Mouse (Mus musculus): ENCODE measurements at regions not wholly inside any gene's neighbourhood (a gene's known extent, or its start where the extent isn't known, plus 50 kb on each side); places are given as distances from the start of the nearest gene placed in this dataset.
"Not testable (repeated sequence)": the region's sequence is repeated elsewhere in the genome, so short reads cannot be mapped to it uniquely, and the experiment has no call there.

DNA sequence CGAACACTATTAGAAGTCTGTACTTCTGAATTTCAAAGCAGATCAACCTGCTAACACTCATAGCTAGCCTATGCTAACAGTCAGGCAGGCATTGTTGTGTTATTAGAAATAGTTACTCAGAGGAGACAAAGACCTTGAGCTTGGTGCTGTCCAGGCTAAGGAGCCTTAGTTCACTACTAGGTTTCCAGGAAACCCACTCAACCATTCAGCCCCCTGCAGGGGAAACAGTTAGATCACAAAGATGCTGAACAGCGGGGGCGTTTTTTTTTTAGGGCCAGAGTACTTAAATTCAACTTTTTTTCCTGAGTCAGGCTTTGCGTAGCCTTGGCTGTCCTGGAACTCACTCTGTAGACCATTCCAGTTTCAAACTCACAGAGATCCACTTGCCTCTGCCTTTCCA lies 130.7 kb downstream of the Gxylt1 start:
- ATAC-seq (ENCODE audit: low FRiP score) (no peak), DNase-seq (ENCODE audit: low spot score) (no peak)
- Histone ChIP-seq H3K27me3 (ENCODE audit: control insufficient read depth, insufficient read depth, low read length) (no peaks in the 10 kb centered on the region), H3K36me3 (replicated peaks; ENCODE audit: control insufficient read depth, insufficient read depth) (no peaks in the 10 kb centered on the region), H3K4me3 (replicated peaks; ENCODE audit: low read length) (no peak overlapping the region), H3K4me1 (replicated peaks; ENCODE audit: control insufficient read depth, insufficient read depth, low read length) (0 out of 2 replicates have a peak, but pooled peaks cover 4% of the 10 kb centered on the region), H3K9me3 (ENCODE audit: control insufficient read depth, low read length) (no peaks in the 10 kb centered on the region), H3K4me2 (replicated peaks) (no peak overlapping the region), H3K9ac (no peak overlapping the region), H3K27ac (no peak overlapping the region)
- WGBS = 48% methylated on average over 4 of the region's 4 CpGs

GRCm38 (mm10) chr15:93133379-93133778 lies 141.6 kb downstream of the Gxylt1 start:
- H3K27me3 ChIP-seq (ENCODE audit: control insufficient read depth, insufficient read depth, low read length) = no peaks in the 10 kb centered on the region
- no peaks in the 10 kb centered on the region for H3K4me1 ChIP-seq (replicated peaks; ENCODE audit: control insufficient read depth, insufficient read depth, low read length)
- H3K4me3 ChIP-seq (replicated peaks; ENCODE audit: low read length) = peak overlapping the region; percentile 10; the same call in 1 of the 2 replicates
- H3K36me3 ChIP-seq (replicated peaks; ENCODE audit: control insufficient read depth, insufficient read depth) = no peaks in the 10 kb centered on the region
- H3K9ac ChIP-seq = no peak overlapping the region; the same call in 1 of the 2 replicates
- WGBS = 54% methylated on average over 18 of the region's 18 CpGs
- peak overlapping the region; percentile 39 for H3K4me2 ChIP-seq (replicated peaks)
- no peaks in the 10 kb centered on the region for H3K9me3 ChIP-seq (ENCODE audit: control insufficient read depth, low read length)
- no peak for ATAC-seq (ENCODE audit: low FRiP score)
- H3K27ac ChIP-seq = no peak overlapping the region; the same call in 1 of the 2 replicates
- peak; percentile 30 for DNase-seq (ENCODE audit: low spot score)

DNA sequence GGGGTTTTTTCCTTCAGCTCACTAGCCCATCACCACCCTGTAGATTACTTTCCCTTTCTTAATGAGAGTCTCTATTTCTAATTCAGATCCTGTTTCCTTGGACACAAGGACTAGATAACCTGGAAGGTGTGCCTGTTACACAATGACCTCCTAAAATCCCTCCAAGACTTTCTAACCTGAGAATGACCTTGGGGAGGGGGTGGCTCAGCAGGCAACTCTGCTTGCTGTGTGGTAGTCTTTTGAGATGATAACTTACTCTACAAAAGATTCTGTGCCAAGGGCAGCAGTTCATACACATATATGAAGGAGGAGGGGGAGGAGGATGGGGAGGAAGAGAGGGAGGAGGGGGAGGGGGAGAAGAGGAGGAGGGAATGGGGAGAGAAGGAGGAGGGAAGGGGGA lies 143.9 kb downstream of the Gxylt1 start:
- no peak for DNase-seq (ENCODE audit: low spot score)
- Histone ChIP-seq H3K4me1 (replicated peaks; ENCODE audit: control insufficient read depth, insufficient read depth, low read length) (no peaks in the 10 kb centered on the region), H3K27me3 (ENCODE audit: control insufficient read depth, insufficient read depth, low read length) (no peaks in the 10 kb centered on the region), H3K9me3 (ENCODE audit: control insufficient read depth, low read length) (no peaks in the 10 kb centered on the region), H3K36me3 (replicated peaks; ENCODE audit: control insufficient read depth, insufficient read depth) (no peaks in the 10 kb centered on the region), H3K4me2 (replicated peaks) (no peak overlapping the region), H3K27ac (no peak overlapping the region), H3K4me3 (replicated peaks; ENCODE audit: low read length) (no peak overlapping the region), H3K9ac (no peak overlapping the region)
- ATAC-seq (ENCODE audit: low FRiP score) = no peak

DNA sequence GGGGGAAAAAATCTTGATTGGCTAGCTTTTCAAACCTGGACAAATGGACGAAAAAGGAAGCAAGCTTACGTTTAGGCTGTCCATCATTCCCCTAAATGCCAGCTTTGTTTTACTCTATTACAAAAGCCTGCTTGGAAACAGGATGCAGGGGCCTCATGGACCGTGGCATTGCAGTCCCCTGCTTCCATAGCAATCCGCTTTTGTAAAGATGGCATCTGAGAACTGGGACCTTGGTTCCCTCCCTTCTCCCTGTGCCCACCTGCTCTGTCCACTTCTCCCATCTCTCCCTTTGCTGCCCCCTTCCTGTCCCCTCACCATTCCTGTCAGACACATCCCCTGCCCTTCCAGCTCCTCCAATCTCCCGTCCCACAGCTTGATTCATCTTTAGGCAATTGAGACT lies 149.7 kb downstream of the Gxylt1 start:
- no peak for DNase-seq (ENCODE audit: low spot score)
- H3K9ac ChIP-seq = no peak overlapping the region
- no peak overlapping the region for H3K4me3 ChIP-seq (replicated peaks; ENCODE audit: low read length)
- H3K27me3 ChIP-seq (ENCODE audit: control insufficient read depth, insufficient read depth, low read length) = no peaks in the 10 kb centered on the region
- no peak for ATAC-seq (ENCODE audit: low FRiP score)
- H3K9me3 ChIP-seq (ENCODE audit: control insufficient read depth, low read length) = no peaks in the 10 kb centered on the region
- no peak overlapping the region for H3K4me2 ChIP-seq (replicated peaks)
- 24% methylated on average over 5 of the region's 5 CpGs for WGBS
- H3K27ac ChIP-seq = no peak overlapping the region
- H3K4me1 ChIP-seq (replicated peaks; ENCODE audit: control insufficient read depth, insufficient read depth, low read length) = 0 out of 2 replicates have a peak, but pooled peaks cover 7% of the 10 kb centered on the region
- no peaks in the 10 kb centered on the region for H3K36me3 ChIP-seq (replicated peaks; ENCODE audit: control insufficient read depth, insufficient read depth)

- H3K4me3 ChIP-seq (replicated peaks; ENCODE audit: low read length) = no peak overlapping the region
- no peaks in the 10 kb centered on the region for H3K27me3 ChIP-seq (ENCODE audit: control insufficient read depth, insufficient read depth, low read length)
- WGBS = 90% methylated on average over 4 of the region's 4 CpGs
- ATAC-seq (ENCODE audit: low FRiP score) = no peak
- no peaks in the 10 kb centered on the region for H3K36me3 ChIP-seq (replicated peaks; ENCODE audit: control insufficient read depth, insufficient read depth)
- H3K4me2 ChIP-seq (replicated peaks) = no peak overlapping the region
- no peak overlapping the region for H3K27ac ChIP-seq
- H3K9me3 ChIP-seq (ENCODE audit: control insufficient read depth, low read length) = no peaks in the 10 kb centered on the region
- H3K9ac ChIP-seq = no peak overlapping the region
- no peak for DNase-seq (ENCODE audit: low spot score)
- H3K4me1 ChIP-seq (replicated peaks; ENCODE audit: control insufficient read depth, insufficient read depth, low read length) = 0 out of 2 replicates have a peak, but pooled peaks cover 7% of the 10 kb centered on the region
Measured at GRCm38 (mm10) chr15:93121156-93121555, 153.8 kb downstream of the Gxylt1 start.

DNA sequence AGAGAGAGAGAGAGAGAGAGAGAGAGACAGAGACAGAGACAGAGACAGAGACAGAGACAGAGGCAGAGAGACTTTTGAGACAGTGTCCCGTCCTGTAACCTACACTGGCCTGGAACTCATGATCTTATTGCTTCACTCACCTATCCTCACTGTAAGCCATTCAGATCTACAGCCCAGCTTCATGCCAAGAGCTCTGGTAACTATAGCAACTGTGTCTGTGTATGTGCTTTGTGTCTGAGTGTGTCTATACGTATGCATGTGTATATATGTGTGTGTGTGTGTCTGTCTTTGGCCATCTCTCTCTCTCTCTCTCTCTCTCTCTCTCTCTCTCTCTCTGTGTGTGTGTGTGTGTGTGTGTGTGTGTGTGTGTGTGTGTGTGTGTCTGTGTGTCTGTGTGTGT lies 157.2 kb downstream of the Gxylt1 start:
- not testable (repeated sequence) for H3K4me1 ChIP-seq (replicated peaks; ENCODE audit: control insufficient read depth, insufficient read depth, low read length); H3K9me3 ChIP-seq (ENCODE audit: control insufficient read depth, low read length); H3K27ac ChIP-seq; H3K4me3 ChIP-seq (replicated peaks; ENCODE audit: low read length); H3K36me3 ChIP-seq (replicated peaks; ENCODE audit: control insufficient read depth, insufficient read depth); H3K9ac ChIP-seq; H3K27me3 ChIP-seq (ENCODE audit: control insufficient read depth, insufficient read depth, low read length); H3K4me2 ChIP-seq (replicated peaks); DNase-seq (ENCODE audit: low spot score); ATAC-seq (ENCODE audit: low FRiP score)
- WGBS = 46% methylated on average over 2 of the region's 2 CpGs

GRCm38 (mm10) chr15:93115674-93116102 lies 159.3 kb downstream of the Gxylt1 start:
- Histone ChIP-seq H3K9ac (peak overlapping the region; percentile 42; the same call in 1 of the 2 replicates), H3K4me1 (replicated peaks; ENCODE audit: control insufficient read depth, insufficient read depth, low read length) (peaks cover 9% of the 10 kb centered on the region; the same call in 1 of the 2 replicates), H3K27me3 (ENCODE audit: control insufficient read depth, insufficient read depth, low read length) (no peaks in the 10 kb centered on the region), H3K27ac (0 out of 2 replicates have a peak overlapping the region, but pooled peaks have one; percentile 1), H3K36me3 (replicated peaks; ENCODE audit: control insufficient read depth, insufficient read depth) (no peaks in the 10 kb centered on the region), H3K9me3 (ENCODE audit: control insufficient read depth, low read length) (no peaks in the 10 kb centered on the region), H3K4me3 (replicated peaks; ENCODE audit: low read length) (peak overlapping the region; percentile 17; the same call in 1 of the 2 replicates), H3K4me2 (replicated peaks) (peak overlapping the region; percentile 48)
- ATAC-seq (ENCODE audit: low FRiP score) (peak; percentile 84; the same call in 1 of the 2 replicates), DNase-seq (ENCODE audit: low spot score) (peak; percentile 68)
- 4% methylated on average over 16 of the region's 16 CpGs for WGBS

DNA sequence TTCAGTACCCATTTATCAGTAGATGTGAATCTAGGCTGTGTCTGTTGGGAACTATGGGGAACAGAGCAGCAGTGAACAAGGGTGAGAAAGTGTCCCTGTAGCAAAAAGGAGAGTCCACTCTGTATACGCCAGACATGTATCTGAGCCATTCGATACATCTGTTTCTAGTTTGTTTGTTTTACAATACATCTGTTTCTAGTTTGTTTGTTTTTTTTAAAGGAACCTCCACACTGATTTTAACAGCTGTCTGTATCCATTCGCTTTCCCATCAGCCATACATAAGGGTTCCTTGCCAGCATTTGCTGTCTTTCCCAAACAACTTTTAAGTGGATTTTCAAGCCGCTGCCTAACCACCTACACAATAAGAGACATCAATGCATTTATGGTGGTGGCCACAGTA lies 170.0 kb downstream of the Gxylt1 start:
- DNase-seq (ENCODE audit: low spot score) (no peak), ATAC-seq (ENCODE audit: low FRiP score) (no peak)
- H3K4me3 ChIP-seq (replicated peaks; ENCODE audit: low read length) = no peak overlapping the region
- H3K36me3 ChIP-seq (replicated peaks; ENCODE audit: control insufficient read depth, insufficient read depth) = no peaks in the 10 kb centered on the region
- 83% methylated on average over 4 of the region's 4 CpGs for WGBS
- no peak overlapping the region for H3K9ac ChIP-seq
- H3K4me2 ChIP-seq (replicated peaks) = no peak overlapping the region
- no peak overlapping the region for H3K27ac ChIP-seq
- H3K9me3 ChIP-seq (ENCODE audit: control insufficient read depth, low read length) = no peaks in the 10 kb centered on the region
- H3K4me1 ChIP-seq (replicated peaks; ENCODE audit: control insufficient read depth, insufficient read depth, low read length) = 0 out of 2 replicates have a peak, but pooled peaks cover 6% of the 10 kb centered on the region
- H3K27me3 ChIP-seq (ENCODE audit: control insufficient read depth, insufficient read depth, low read length) = no peaks in the 10 kb centered on the region

DNA sequence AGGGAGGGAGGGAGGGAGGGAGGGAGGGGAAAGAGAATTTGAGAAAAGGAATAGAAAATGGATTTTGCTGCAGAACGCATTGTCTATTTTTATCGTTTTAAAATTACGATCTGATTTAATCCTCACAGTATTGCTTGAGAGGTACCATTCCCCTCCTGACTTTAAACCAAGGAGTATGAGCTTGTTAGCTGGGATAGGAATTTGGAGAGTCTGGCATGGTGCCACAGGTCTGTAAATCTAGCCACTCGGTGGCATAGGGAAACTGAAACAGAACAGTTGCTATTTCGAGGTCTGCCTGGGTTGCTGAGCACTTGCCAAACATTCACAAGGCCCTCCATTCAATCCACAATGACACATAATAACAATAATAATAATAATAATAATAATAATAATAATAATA lies 171.6 kb downstream of the Gxylt1 start:
- no peak overlapping the region for H3K4me3 ChIP-seq (replicated peaks; ENCODE audit: low read length)
- no peaks in the 10 kb centered on the region for H3K36me3 ChIP-seq (replicated peaks; ENCODE audit: control insufficient read depth, insufficient read depth)
- H3K4me2 ChIP-seq (replicated peaks) = no peak overlapping the region
- no peak overlapping the region for H3K9ac ChIP-seq
- H3K27ac ChIP-seq = no peak overlapping the region
- ATAC-seq (ENCODE audit: low FRiP score) (no peak), DNase-seq (ENCODE audit: low spot score) (no peak)
- no peaks in the 10 kb centered on the region for H3K9me3 ChIP-seq (ENCODE audit: control insufficient read depth, low read length)
- no peaks in the 10 kb centered on the region for H3K27me3 ChIP-seq (ENCODE audit: control insufficient read depth, insufficient read depth, low read length)
- WGBS = 82% methylated on average over 5 of the region's 5 CpGs
- H3K4me1 ChIP-seq (replicated peaks; ENCODE audit: control insufficient read depth, insufficient read depth, low read length) = 0 out of 2 replicates have a peak, but pooled peaks cover 6% of the 10 kb centered on the region

GRCm38 (mm10) chr15:93101881-93102280 lies 173.1 kb downstream of the Gxylt1 start:
- no peak for ATAC-seq (ENCODE audit: low FRiP score)

More at GRCm38 (mm10) chr15:93101881-93102280, 173.1 kb downstream of the Gxylt1 start:
- no peak overlapping the region for H3K4me3 ChIP-seq (replicated peaks; ENCODE audit: low read length)
- H3K27me3 ChIP-seq (ENCODE audit: control insufficient read depth, insufficient read depth, low read length) = no peaks in the 10 kb centered on the region
- H3K4me2 ChIP-seq (replicated peaks) = no peak overlapping the region
- H3K36me3 ChIP-seq (replicated peaks; ENCODE audit: control insufficient read depth, insufficient read depth) = no peaks in the 10 kb centered on the region
- H3K4me1 ChIP-seq (replicated peaks; ENCODE audit: control insufficient read depth, insufficient read depth, low read length) = 0 out of 2 replicates have a peak, but pooled peaks cover 6% of the 10 kb centered on the region
- no peak overlapping the region for H3K9ac ChIP-seq
- H3K27ac ChIP-seq = no peak overlapping the region
- WGBS = 90% methylated on average over 10 of the region's 10 CpGs
- no peak for DNase-seq (ENCODE audit: low spot score)
- H3K9me3 ChIP-seq (ENCODE audit: control insufficient read depth, low read length) = no peaks in the 10 kb centered on the region
